Mouse (Mus musculus): ENCODE measurements around the gene Cdh6.

DNA sequence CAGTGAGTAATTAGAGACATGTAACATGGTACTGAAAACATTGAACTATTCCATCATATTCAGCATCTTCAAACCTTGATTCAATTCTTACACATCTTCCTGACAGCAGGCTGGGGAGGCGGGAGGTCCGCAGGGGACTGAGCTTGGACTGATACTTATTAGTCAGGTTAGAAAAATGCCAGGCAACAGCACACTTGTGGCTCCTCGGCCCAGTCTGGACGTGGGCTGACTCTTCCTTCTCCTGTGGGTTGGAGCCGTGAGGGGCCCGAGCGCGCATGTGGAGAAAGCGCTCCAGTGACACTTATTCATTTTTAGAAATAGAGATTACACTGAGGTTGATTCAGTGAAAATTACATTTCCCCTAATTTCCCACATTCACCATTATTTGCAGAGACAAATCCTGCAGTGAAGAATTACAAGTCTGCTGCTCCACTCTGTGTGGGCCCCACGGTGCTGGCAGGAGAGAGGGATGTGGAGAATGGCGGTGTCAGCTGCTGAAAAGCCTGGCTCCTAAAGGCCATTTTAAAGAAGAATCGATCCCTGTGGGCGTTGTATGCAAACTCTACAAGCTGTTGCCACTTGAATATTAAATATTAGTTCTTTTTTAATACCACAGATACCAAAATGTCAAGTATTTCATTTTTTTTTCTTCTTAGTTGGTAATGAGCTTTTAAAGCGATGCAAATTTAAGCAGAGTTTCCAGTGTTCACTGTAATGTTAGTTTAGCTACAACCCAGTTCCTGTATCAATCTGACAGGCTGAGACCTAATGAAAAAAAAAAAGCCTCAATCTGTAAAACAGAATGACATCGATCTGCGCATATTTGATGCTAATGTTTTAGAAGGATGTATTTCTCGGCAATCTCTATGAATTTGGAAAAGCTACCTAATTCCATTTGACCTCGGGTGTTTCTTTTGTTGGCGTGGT lies 79.3 kb downstream of the Cdh6 start:
- TF ChIP-seq CTCF (IDR thresholded peaks at IDR 0.05; ENCODE audit: low read depth) = no peak
- TF ChIP-seq EP300 (IDR thresholded peaks at IDR 0.05; ENCODE audit: low read depth) = no peak

Data from liver, postnatal 0 days (tissue).